Mouse (Mus musculus) limb, embryonic 12.5 days (tissue): ENCODE data around the gene 2010300C02Rik. TPM values are rescaled to one million over a fixed set of nuclear protein-coding genes. Genes with fewer than 3 reads are reported as not detected.
A peak's percentile ranks its signal among the peaks of the same experiment; 100 is the strongest.
"Not testable (repeated sequence)": the region's sequence is repeated elsewhere in the genome, so short reads cannot be mapped to it uniquely, and the experiment has no call there.

Source experiments
- ATAC-seq: fragments of 200-750 bp; cut with Nextera tagmentation; 2 replicates; pipeline ENCODE4 v1.8.0; 2017; ENCODE audit warnings: low read depth, moderate TSS enrichment; ENCODE audit not compliant: insufficient number of reproducible peaks, insufficient read depth, low FRiP score, low TSS enrichment
- H3K27ac ChIP-seq: fragments of 300-500 bp; sonication (generic); 2 replicates; pipeline ENCODE4 v1.5.1; 2016; ENCODE audit warnings: mild to moderate bottlenecking, moderate library complexity
- H3K27me3 ChIP-seq: fragments of 300-500 bp; sonication (generic); 2 replicates; pipeline ENCODE4 v1.6.1; 2016; ENCODE audit warnings: mild to moderate bottlenecking, moderate library complexity
- H3K36me3 ChIP-seq: fragments of 300-500 bp; sonication (generic); 2 replicates; pipeline ENCODE4 v1.6.1; 2016; ENCODE audit warnings: mild to moderate bottlenecking, moderate library complexity
- H3K4me1 ChIP-seq: fragments of 300-500 bp; sonication (generic); replicated peaks from 2 replicates; pipeline ENCODE4 v1.6.1; 2016
- H3K4me2 ChIP-seq: fragments of 300-500 bp; sonication (generic); 2 replicates; pipeline ENCODE4 v1.6.1; 2016; ENCODE audit warnings: mild to moderate bottlenecking, moderate library complexity
- H3K4me3 ChIP-seq: fragments of 300-500 bp; sonication (generic); replicated peaks from 2 replicates; pipeline ENCODE4 v1.5.1; 2016; ENCODE audit warnings: mild to moderate bottlenecking
- H3K9ac ChIP-seq: fragments of 300-500 bp; sonication (generic); replicated peaks from 2 replicates; pipeline ENCODE4 v1.6.1; 2016; ENCODE audit warnings: mild to moderate bottlenecking, moderate library complexity
- H3K9me3 ChIP-seq: fragments of 300-500 bp; sonication (generic); 2 replicates; pipeline ENCODE4 v1.6.1; 2016; ENCODE audit warnings: mild to moderate bottlenecking, moderate library complexity
- WGBS: fragments of 180-500 bp; shearing (Covaris S2); methylation state at CpG from one replicate; pipeline ENCODE4 v1.1.7; 2016; 5-methylcytosine and 5-hydroxymethylcytosine counted together
- polyA plus RNA-seq: library from polyadenylated mRNA; unstranded; fragments of >200 nt; fragmentation: Nextera tagmentation; extraction: Ambion mirVana; gene quantifications from 2 replicates; pipeline ENCODE4 v1.2.1, GENCODE M21; 2016

Gene 2010300C02Rik
- polyA plus RNA-seq, 1 experiment from 2014 or later, result 1.1 TPM

DNA sequence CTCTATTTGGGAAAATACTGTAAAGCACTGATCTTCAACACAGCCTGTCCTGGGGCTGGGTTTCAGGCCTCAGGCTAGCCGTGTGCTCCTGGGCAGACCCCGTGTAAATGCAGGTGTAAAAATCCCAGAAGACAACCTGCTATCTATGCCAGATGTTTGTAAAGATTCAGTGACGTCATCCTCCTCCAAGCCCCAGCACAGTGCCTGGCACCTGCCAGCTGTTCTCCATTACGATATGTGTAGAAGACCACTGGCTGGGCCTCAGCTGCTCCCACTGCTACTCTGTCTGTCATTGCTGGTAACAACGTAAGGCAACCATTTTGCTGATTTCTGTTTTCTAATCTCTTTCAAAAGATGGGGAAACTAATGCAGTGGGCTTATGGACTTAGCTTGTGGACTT, 102.8 kb downstream of the 2010300C02Rik start:
- WGBS, result 50% methylated on average over 5 of the region's 5 CpGs
- H3K27me3 ChIP-seq, result no peaks in the 10 kb centered on the region
- H3K27ac ChIP-seq, result 0 out of 2 replicates have a peak overlapping the region, but pooled peaks have one; percentile 23

GRCm38 (mm10) chr1:37616569-37616968, 103.3 kb downstream of the 2010300C02Rik start:
- H3K27me3 ChIP-seq, result no peaks in the 10 kb centered on the region
- H3K27ac ChIP-seq, result 0 out of 2 replicates have a peak overlapping the region, but pooled peaks have one; percentile 23
- no peaks in the 10 kb centered on the region for H3K9me3 ChIP-seq
- 22% methylated on average over 4 of the region's 4 CpGs for WGBS
- H3K4me3 ChIP-seq, result no peak overlapping the region
- ATAC-seq, result 0 out of 2 replicates have a peak, but pooled peaks have one; percentile 49
- no peak overlapping the region for H3K9ac ChIP-seq
- no peak overlapping the region for H3K4me2 ChIP-seq
- H3K4me1 ChIP-seq, result peaks cover 41% of the 10 kb centered on the region
- H3K36me3 ChIP-seq, result no peaks in the 10 kb centered on the region

More for the DNA sequence above, 102.8 kb downstream of the 2010300C02Rik start:
- H3K9ac ChIP-seq, result no peak overlapping the region
- peaks cover 36% of the 10 kb centered on the region for H3K4me1 ChIP-seq
- ATAC-seq, result peak; percentile 61; the same call in 1 of the 2 replicates
- no peaks in the 10 kb centered on the region for H3K9me3 ChIP-seq
- H3K36me3 ChIP-seq, result no peaks in the 10 kb centered on the region
- no peak overlapping the region for H3K4me3 ChIP-seq
- H3K4me2 ChIP-seq, result no peak overlapping the region

GRCm38 (mm10) chr1:37615290-37616040, 104.4 kb downstream of the 2010300C02Rik start:
- Histone ChIP-seq H3K27ac (no peak overlapping the region; the same call in 1 of the 2 replicates), H3K4me2 (no peak overlapping the region), H3K4me1 (peaks cover 46% of the 10 kb centered on the region), H3K9ac (no peak overlapping the region), H3K9me3 (no peaks in the 10 kb centered on the region), H3K4me3 (no peak overlapping the region), H3K27me3 (no peaks in the 10 kb centered on the region), H3K36me3 (no peaks in the 10 kb centered on the region)
- no peak for ATAC-seq
- WGBS, result 76% methylated on average over 12 of the region's 12 CpGs

DNA sequence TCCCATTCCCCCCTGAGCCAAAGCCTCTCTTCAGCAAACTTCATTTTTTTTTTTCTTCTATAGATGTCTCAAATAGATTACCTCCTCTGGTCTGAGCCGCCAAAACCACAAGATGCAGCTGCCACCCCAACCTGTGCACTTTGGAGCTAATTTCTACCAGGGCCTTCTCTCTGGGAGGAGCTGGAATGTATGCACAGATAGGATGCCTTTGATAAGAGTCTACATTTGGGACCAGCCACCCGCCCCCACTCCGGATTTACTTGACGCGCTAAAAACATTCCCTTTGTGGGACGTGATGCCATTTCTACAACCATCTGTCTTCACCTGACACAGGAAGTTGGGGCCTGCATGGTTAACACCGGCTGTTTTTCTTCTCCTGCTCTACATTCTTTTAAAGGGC, 105.0 kb downstream of the 2010300C02Rik start:
- Histone ChIP-seq H3K4me3 (no peak overlapping the region), H3K27ac (no peak overlapping the region), H3K4me1 (peaks cover 46% of the 10 kb centered on the region), H3K36me3 (no peaks in the 10 kb centered on the region), H3K4me2 (no peak overlapping the region), H3K9ac (no peak overlapping the region), H3K9me3 (no peaks in the 10 kb centered on the region), H3K27me3 (no peaks in the 10 kb centered on the region)
- no peak for ATAC-seq
- WGBS, result 50% methylated on average over 7 of the region's 7 CpGs

DNA sequence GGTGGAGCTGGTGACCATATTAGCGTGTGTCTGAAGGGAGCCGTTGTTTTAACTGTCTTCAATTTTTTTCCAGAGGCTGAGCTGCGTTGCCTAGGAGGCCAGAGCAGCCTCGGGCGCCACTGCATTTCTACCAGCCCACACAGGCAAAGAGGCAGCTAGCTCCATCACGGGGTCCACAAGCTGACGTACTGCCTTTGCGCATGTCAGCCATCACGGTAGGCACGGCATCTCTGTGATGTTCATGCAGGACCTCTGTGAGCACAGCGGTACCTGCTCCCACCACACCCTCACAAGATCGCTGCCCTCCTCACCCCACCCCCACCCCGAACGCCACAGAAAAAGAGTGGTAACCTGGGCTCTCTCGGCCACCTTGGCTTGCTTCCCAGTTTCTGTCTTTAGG, 105.8 kb downstream of the 2010300C02Rik start:
- Histone ChIP-seq H3K4me2 (no peak overlapping the region), H3K4me1 (peaks cover 46% of the 10 kb centered on the region)

DNA sequence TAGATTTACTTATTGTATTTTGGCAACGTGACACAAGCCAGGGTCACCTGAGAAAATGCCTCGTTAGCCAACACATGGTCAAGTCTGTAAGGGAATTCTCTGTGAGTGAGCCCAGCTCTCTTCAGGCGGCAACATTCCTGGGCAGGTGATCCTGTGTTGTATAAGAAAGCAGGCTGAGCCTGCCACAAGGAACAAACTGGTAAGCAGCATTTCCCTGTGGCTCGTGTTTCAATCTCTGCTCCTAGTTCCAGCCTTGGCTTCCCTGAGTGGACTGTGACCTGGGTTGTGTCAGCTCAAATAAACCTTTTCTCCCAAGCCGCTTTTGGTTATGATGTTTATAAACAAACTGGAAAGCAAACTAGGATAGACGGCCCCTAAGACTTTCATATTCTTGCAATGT, 108.9 kb downstream of the 2010300C02Rik start:
- H3K4me3 ChIP-seq, result no peak overlapping the region
- no peak overlapping the region for H3K4me2 ChIP-seq
- no peaks in the 10 kb centered on the region for H3K27me3 ChIP-seq
- H3K27ac ChIP-seq, result no peak overlapping the region
- 45% methylated on average over 6 of the region's 6 CpGs for WGBS
- peaks cover 34% of the 10 kb centered on the region for H3K4me1 ChIP-seq
- H3K9ac ChIP-seq, result no peak overlapping the region
- H3K36me3 ChIP-seq, result no peaks in the 10 kb centered on the region
- no peak for ATAC-seq
- no peaks in the 10 kb centered on the region for H3K9me3 ChIP-seq

More for the DNA sequence above, 105.8 kb downstream of the 2010300C02Rik start:
- ATAC-seq, result no peak
- Histone ChIP-seq H3K27ac (no peak overlapping the region), H3K4me3 (no peak overlapping the region), H3K27me3 (no peaks in the 10 kb centered on the region), H3K36me3 (no peaks in the 10 kb centered on the region), H3K9me3 (no peaks in the 10 kb centered on the region), H3K9ac (no peak overlapping the region)
- WGBS, result 64% methylated on average over 15 of the region's 15 CpGs

DNA sequence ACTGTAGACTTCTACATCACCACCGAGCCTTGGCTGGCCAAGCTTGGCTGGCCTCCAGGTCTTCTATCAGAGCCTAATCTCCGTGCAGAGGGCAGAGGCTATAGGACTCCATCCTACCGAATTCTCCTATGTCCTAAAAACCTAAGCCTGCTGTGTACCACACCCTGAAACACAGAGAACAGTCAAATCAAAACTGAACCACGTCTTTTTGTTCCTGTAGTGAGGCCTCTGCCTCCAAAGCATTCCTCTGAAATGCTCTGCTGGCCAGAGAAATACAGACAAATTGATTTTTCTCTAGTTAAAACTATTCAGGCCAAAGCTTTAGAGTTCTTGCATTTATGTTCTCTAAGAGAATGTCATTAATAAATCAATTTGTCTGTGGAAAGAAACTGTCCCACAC, 109.6 kb downstream of the 2010300C02Rik start:
- H3K27ac ChIP-seq, result no peak overlapping the region
- whole genome bisulfite sequencing, result 78% methylated on average over 4 of the region's 4 CpGs
- H3K4me1 ChIP-seq, result peaks cover 26% of the 10 kb centered on the region
- H3K9me3 ChIP-seq, result no peaks in the 10 kb centered on the region
- no peaks in the 10 kb centered on the region for H3K27me3 ChIP-seq
- no peak overlapping the region for H3K9ac ChIP-seq
- no peaks in the 10 kb centered on the region for H3K36me3 ChIP-seq
- no peak overlapping the region for H3K4me2 ChIP-seq
- no peak overlapping the region for H3K4me3 ChIP-seq
- no peak for ATAC-seq

DNA sequence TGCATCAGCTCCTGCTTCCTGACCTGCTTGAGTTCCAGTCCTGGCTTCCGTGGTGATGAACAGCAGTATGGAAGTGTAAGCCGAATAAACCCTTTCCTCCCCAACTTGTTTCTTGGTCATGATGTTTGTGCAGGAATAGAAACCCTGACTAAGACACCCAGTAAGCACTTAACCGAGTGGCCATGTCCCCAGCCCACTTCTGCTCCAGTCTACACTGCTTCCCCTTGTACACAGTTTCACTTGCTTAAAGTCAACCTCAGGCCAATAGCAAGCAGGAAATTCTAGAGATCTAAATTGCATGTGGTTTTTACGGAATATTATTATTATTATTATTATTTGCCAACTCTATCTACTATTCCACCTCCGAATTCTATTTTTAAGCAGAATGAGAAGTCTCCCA, 114.2 kb downstream of the 2010300C02Rik start:
- ATAC-seq, H3K9ac ChIP-seq, H3K27ac ChIP-seq, H3K4me2 ChIP-seq, H3K4me1 ChIP-seq, H3K4me3 ChIP-seq, H3K36me3 ChIP-seq, H3K27me3 ChIP-seq, H3K9me3 ChIP-seq: not testable (repeated sequence)
- WGBS, result 91% methylated on average over 4 of the region's 5 CpGs

GRCm38 (mm10) chr1:37603206-37603605, 116.7 kb downstream of the 2010300C02Rik start:
- ATAC-seq, result no peak
- no peaks in the 10 kb centered on the region for H3K36me3 ChIP-seq
- no peak overlapping the region for H3K4me2 ChIP-seq
- no peak overlapping the region for H3K27ac ChIP-seq
- no peaks in the 10 kb centered on the region for H3K9me3 ChIP-seq
- no peaks in the 10 kb centered on the region; the same call in 1 of the 2 replicates for H3K4me1 ChIP-seq
- 90% methylated on average over 10 of the region's 10 CpGs for WGBS
- no peak overlapping the region for H3K4me3 ChIP-seq
- no peaks in the 10 kb centered on the region for H3K27me3 ChIP-seq
- H3K9ac ChIP-seq, result no peak overlapping the region

- WGBS, result 76% methylated on average over 4 of the region's 4 CpGs
- no peak overlapping the region for H3K27ac ChIP-seq
- no peaks in the 10 kb centered on the region for H3K27me3 ChIP-seq
- H3K4me3 ChIP-seq, result no peak overlapping the region
- H3K36me3 ChIP-seq, result no peaks in the 10 kb centered on the region
- H3K4me1 ChIP-seq, result no peaks in the 10 kb centered on the region; the same call in 1 of the 2 replicates
- no peaks in the 10 kb centered on the region for H3K9me3 ChIP-seq
- no peak overlapping the region for H3K4me2 ChIP-seq
- no peak for ATAC-seq
- no peak overlapping the region for H3K9ac ChIP-seq
These were observed 117.6 kb downstream of the 2010300C02Rik start for GRCm38 (mm10) chr1:37602268-37602667.

DNA sequence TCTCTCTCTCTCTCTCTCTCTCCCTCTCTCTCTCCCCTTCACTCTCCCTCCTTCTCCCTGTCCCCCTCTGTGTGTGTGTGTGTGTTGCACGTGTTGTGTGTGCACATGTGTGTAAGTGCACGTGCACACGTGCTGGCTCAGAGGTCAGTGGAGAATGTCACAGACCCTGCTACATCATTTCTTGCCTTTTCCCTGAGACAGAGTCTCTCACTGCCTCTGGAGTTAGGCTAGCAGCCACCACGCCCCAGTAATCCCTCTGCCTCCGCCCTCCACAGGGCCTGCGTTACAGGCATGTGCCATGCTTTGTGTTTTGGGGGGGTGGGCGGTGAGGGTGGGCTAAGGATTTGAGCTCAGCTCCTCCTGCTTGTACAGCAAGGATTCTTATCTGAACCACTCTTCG, 118.4 kb downstream of the 2010300C02Rik start:
- no peaks in the 10 kb centered on the region for H3K27me3 ChIP-seq
- no peak overlapping the region for H3K4me2 ChIP-seq
- no peaks in the 10 kb centered on the region; the same call in 1 of the 2 replicates for H3K4me1 ChIP-seq
- no peak for ATAC-seq
- no peak overlapping the region for H3K9ac ChIP-seq
- no peak overlapping the region for H3K4me3 ChIP-seq
- H3K36me3 ChIP-seq, result no peaks in the 10 kb centered on the region
- no peak overlapping the region for H3K27ac ChIP-seq
- no peaks in the 10 kb centered on the region for H3K9me3 ChIP-seq
- 88% methylated on average over 8 of the region's 8 CpGs for WGBS
